Mouse (Mus musculus) limb, embryonic 11.5 days (tissue): ENCODE data around the gene Gm4871. TPM values are rescaled to one million over a fixed set of nuclear protein-coding genes. Genes with fewer than 3 reads are reported as not detected.
"Not testable (repeated sequence)": the region's sequence is repeated elsewhere in the genome, so short reads cannot be mapped to it uniquely, and the experiment has no call there.

ENCODE experiments used
- ATAC-seq: fragments of 200-750 bp; cut with Nextera tagmentation; 2 replicates; pipeline ENCODE4 v1.8.0; 2017; ENCODE audit warnings: low read depth; ENCODE audit not compliant: insufficient number of reproducible peaks, low FRiP score, low TSS enrichment
- DNase-seq: peaks from one replicate; pipeline ENCODE4 v3.0.0-alpha.2; 2015; ENCODE audit warnings: low spot score
- H3K27ac ChIP-seq: fragments of 300-500 bp; sonication (generic); replicated peaks from 2 replicates; pipeline ENCODE4 v1.5.1; 2014; ENCODE audit warnings: low read depth, mild to moderate bottlenecking, low read length
- H3K27me3 ChIP-seq: fragments of 300-500 bp; sonication (generic); 2 replicates; pipeline ENCODE4 v1.6.1; 2014; ENCODE audit warnings: mild to moderate bottlenecking, low read length, mixed read lengths; ENCODE audit not compliant: control insufficient read depth, insufficient read depth
- H3K36me3 ChIP-seq: fragments of 300-500 bp; sonication (generic); 2 replicates; pipeline ENCODE4 v1.6.1; 2014; ENCODE audit warnings: mild to moderate bottlenecking, low read length, moderate library complexity, mixed read lengths; ENCODE audit not compliant: control insufficient read depth, insufficient read depth
- H3K4me1 ChIP-seq: fragments of 300-500 bp; sonication (generic); 2 replicates; pipeline ENCODE4 v1.6.1; 2014; ENCODE audit warnings: low read length, mixed read lengths; ENCODE audit not compliant: control insufficient read depth, insufficient read depth
- H3K4me2 ChIP-seq: fragments of 300-500 bp; sonication (generic); 2 replicates; pipeline ENCODE4 v1.6.1; 2014; ENCODE audit warnings: low read depth, mild to moderate bottlenecking, moderate library complexity; ENCODE audit not compliant: severe bottlenecking
- H3K4me3 ChIP-seq: fragments of 300-500 bp; sonication (generic); 2 replicates; pipeline ENCODE4 v1.5.1; 2014; ENCODE audit warnings: low read depth, low read length
- H3K9ac ChIP-seq: fragments of 300-500 bp; sonication (generic); 2 replicates; pipeline ENCODE4 v1.6.1; 2014; ENCODE audit warnings: mild to moderate bottlenecking, low read length
- H3K9me3 ChIP-seq: fragments of 300-500 bp; sonication (generic); 2 replicates; pipeline ENCODE4 v1.6.1; 2016; ENCODE audit warnings: low read length; ENCODE audit not compliant: control insufficient read depth
- WGBS: fragments of 180-500 bp; shearing (Covaris S2); extraction: QIAGEN DNeasy Blood & Tissue Kit; methylation state at CpG from one replicate; pipeline ENCODE4 v1.1.7; 2014; 5-methylcytosine and 5-hydroxymethylcytosine counted together
- polyA plus RNA-seq: library from polyadenylated mRNA; unstranded; fragments of >200 nt; fragmentation: Nextera tagmentation; extraction: Ambion mirVana; gene quantifications from 2 replicates; pipeline ENCODE4 v1.2.1, GENCODE M21; 2014

The Gm4871 gene
- polyA plus RNA-seq: not detected in 2 replicates

GRCm38 (mm10) chr5:145032391-145032790, at the start of gene Gm4871:
TSS of gene Gm4871 (minus strand) at chr5:145032754.
- H3K4me1 ChIP-seq, H3K36me3 ChIP-seq, H3K4me2 ChIP-seq, DNase-seq, H3K27ac ChIP-seq, H3K27me3 ChIP-seq, H3K9me3 ChIP-seq, ATAC-seq, H3K4me3 ChIP-seq, H3K9ac ChIP-seq: not testable (repeated sequence)
- WGBS: 90% methylated on average over 4 of the region's 5 CpGs

- DNase-seq (no peak), ATAC-seq (no peak)
- Histone ChIP-seq H3K27me3 (no peaks in the 10 kb centered on the region), H3K36me3 (0 out of 2 replicates have a peak, but pooled peaks cover 4% of the 10 kb centered on the region), H3K9ac (no peak overlapping the region), H3K4me2 (no peak overlapping the region), H3K27ac (no peak overlapping the region), H3K4me1 (0 out of 2 replicates have a peak, but pooled peaks cover 3% of the 10 kb centered on the region), H3K4me3 (no peak overlapping the region), H3K9me3 (no peaks in the 10 kb centered on the region)
- WGBS: 87% methylated on average over 10 of the region's 10 CpGs
These were observed 49.5 kb upstream of the Gm4871 start for GRCm38 (mm10) chr5:145081866-145082613.

- DNase-seq: no peak
These were observed 42.5 kb upstream of the Gm4871 start for GRCm38 (mm10) chr5:145075081-145075480.

GRCm38 (mm10) chr5:145071342-145071741, 38.8 kb upstream of the Gm4871 start:
- ATAC-seq: no peak
- Histone ChIP-seq H3K27ac (no peak overlapping the region), H3K9me3 (no peaks in the 10 kb centered on the region), H3K9ac (no peak overlapping the region), H3K27me3 (no peaks in the 10 kb centered on the region), H3K4me3 (no peak overlapping the region), H3K36me3 (no peaks in the 10 kb centered on the region), H3K4me2 (no peak overlapping the region), H3K4me1 (no peaks in the 10 kb centered on the region)
- no peak for DNase-seq
- 49% methylated on average over 6 of the region's 6 CpGs for WGBS

More at GRCm38 (mm10) chr5:145075081-145075480, 42.5 kb upstream of the Gm4871 start:
- Histone ChIP-seq H3K27me3 (no peaks in the 10 kb centered on the region), H3K4me2 (no peak overlapping the region), H3K27ac (no peak overlapping the region), H3K4me3 (no peak overlapping the region), H3K9me3 (no peaks in the 10 kb centered on the region), H3K36me3 (no peaks in the 10 kb centered on the region), H3K9ac (no peak overlapping the region), H3K4me1 (no peaks in the 10 kb centered on the region)
- WGBS: 58% methylated on average over 3 of the region's 3 CpGs
- ATAC-seq: no peak

- Histone ChIP-seq H3K4me1 (no peaks in the 10 kb centered on the region), H3K4me2 (no peak overlapping the region), H3K9me3 (no peaks in the 10 kb centered on the region), H3K27me3 (no peaks in the 10 kb centered on the region), H3K27ac (no peak overlapping the region), H3K4me3 (no peak overlapping the region), H3K9ac (no peak overlapping the region), H3K36me3 (no peaks in the 10 kb centered on the region)
- 3% methylated on average over 5 of the region's 5 CpGs for WGBS
- ATAC-seq (no peak; the same call in 1 of the 2 replicates), DNase-seq (peak; percentile 87)
These were observed 37.2 kb upstream of the Gm4871 start for GRCm38 (mm10) chr5:145069707-145070106.

GRCm38 (mm10) chr5:145068863-145069262, 36.3 kb upstream of the Gm4871 start:
- Histone ChIP-seq H3K27me3 (no peaks in the 10 kb centered on the region), H3K4me1 (no peaks in the 10 kb centered on the region), H3K27ac (no peak overlapping the region), H3K4me2 (no peak overlapping the region), H3K4me3 (no peak overlapping the region), H3K9me3 (no peaks in the 10 kb centered on the region), H3K9ac (no peak overlapping the region), H3K36me3 (no peaks in the 10 kb centered on the region)
- ATAC-seq: no peak
- WGBS: 50% methylated on average over 3 of the region's 3 CpGs
- DNase-seq: no peak

GRCm38 (mm10) chr5:145064765-145065340, 32.3 kb upstream of the Gm4871 start:
- no peaks in the 10 kb centered on the region for H3K4me1 ChIP-seq
- H3K27ac ChIP-seq: no peak overlapping the region
- ATAC-seq: no peak
- no peaks in the 10 kb centered on the region for H3K9me3 ChIP-seq
- DNase-seq: no peak
- no peaks in the 10 kb centered on the region for H3K36me3 ChIP-seq
- no peak overlapping the region for H3K4me2 ChIP-seq
- no peak overlapping the region for H3K4me3 ChIP-seq
- 94% methylated on average over 1 of the region's 1 CpGs for WGBS
- no peaks in the 10 kb centered on the region for H3K27me3 ChIP-seq
- H3K9ac ChIP-seq: no peak overlapping the region

- H3K27me3 ChIP-seq: no peaks in the 10 kb centered on the region
- H3K36me3 ChIP-seq: no peaks in the 10 kb centered on the region
- DNase-seq: no peak
- no peak overlapping the region for H3K4me3 ChIP-seq
- 74% methylated on average over 2 of the region's 2 CpGs for WGBS
- H3K9ac ChIP-seq: no peak overlapping the region
- no peaks in the 10 kb centered on the region for H3K4me1 ChIP-seq
- no peak overlapping the region for H3K27ac ChIP-seq
- no peak overlapping the region for H3K4me2 ChIP-seq
- H3K9me3 ChIP-seq: no peaks in the 10 kb centered on the region
- no peak for ATAC-seq
These were observed 27.0 kb upstream of the Gm4871 start for GRCm38 (mm10) chr5:145059524-145059923.
